In genomic region chr13:46703138-46703537, GRCm38 (mm10) we compare ENCODE assay signal across 9 mouse cellular contexts. TPM values are rescaled to one million over a fixed set of nuclear protein-coding genes. Genes with fewer than 3 reads are reported as not detected.
DNase-seq lines count a peak whose midpoint lies in the region; ATAC-seq lines count a peak whose summit lies in the region.
"Had no signal": no experiment of that assay in that cellular context is flagged by ENCODE, and none has a peak within 500 bp of the region (broad histone marks: within the 10 kb centered on the region; RNA-seq: fewer than 3 reads in every experiment).

No protein-coding gene starts in this region.

- 85% methylated on average over 5 of the region's 5 CpGs for WGBS in heart, embryonic 11.5 days (ENCODE audit: insufficient replicate concordance)

- no peaks in the 10 kb centered on the region for H3K27me3 ChIP-seq in heart, embryonic 11.5 days (ENCODE audit: control insufficient read depth, insufficient read depth, low read length)

- no peak overlapping the region for H3K4me2 ChIP-seq in heart, embryonic 11.5 days

- intact Hi-C loops in heart, postnatal 25 days (cut with DNase I), result no loop called here

- DNase-seq in embryo, embryonic 11 days, result peak; percentile 15
- DNase-seq in embryo, embryonic 9.5 days (ENCODE audit: extremely low spot score), result no peak
- peak; percentile 26 for DNase-seq in retina, postnatal 1 day
- no peak for DNase-seq in retina, embryonic 14.5 days (ENCODE audit: low spot score)
- peak; percentile 21 to 60 for DNase-seq in kidney, postnatal 36 days
- DNase-seq in thymus, postnatal 4 days, result peak; percentile 50
- no peak for DNase-seq in heart, postnatal 25 days (ENCODE audit: low spot score)
- DNase-seq: gastrocnemius, postnatal 36 days had no signal

- no peak overlapping the region for H3K4me3 ChIP-seq in heart, embryonic 11.5 days (ENCODE audit: low read depth, low read length)

- no peak overlapping the region for H3K9ac ChIP-seq in heart, embryonic 11.5 days (ENCODE audit: low read depth, low read length)

- peaks cover 3% of the 10 kb centered on the region; the same call in 1 of the 2 replicates for H3K36me3 ChIP-seq in heart, embryonic 11.5 days (ENCODE audit: control insufficient read depth, insufficient read depth, low read length)

- no peak overlapping the region for H3K27ac ChIP-seq in heart, embryonic 11.5 days (ENCODE audit: low read depth, low read length)

- no peaks in the 10 kb centered on the region for H3K9me3 ChIP-seq in heart, embryonic 11.5 days (replicated peaks; ENCODE audit: control insufficient read depth, low read length)

- no peaks in the 10 kb centered on the region for H3K4me1 ChIP-seq in heart, embryonic 11.5 days (ENCODE audit: control insufficient read depth, insufficient read depth, low read length)

- no peak for ATAC-seq in heart, embryonic 11.5 days (replicated peaks; ENCODE audit: insufficient number of reproducible peaks, low FRiP score, low TSS enrichment)

RNA-seq across cellular contexts. Expression of gene Nup153, which starts 24.6 kb away (rescaled TPM):
- total RNA-seq in heart, postnatal 25 days (2021), result 10 to 100 TPM; 29.4 to 39.3 TPM
- polyA plus RNA-seq in heart, embryonic 11.5 days (2014; fragmentation: Nextera tagmentation; extraction: Ambion mirVana), result 21.9 and 24.5 TPM in 2 replicates

RNA-seq across cellular contexts. Expression of gene Fam8a1, which starts 33.8 kb away (rescaled TPM):
- 10 to 100 TPM; 31.0 to 37.0 TPM for total RNA-seq in heart, postnatal 25 days (2021)
- 8.1 and 9.3 TPM in 2 replicates for polyA plus RNA-seq in heart, embryonic 11.5 days (2014; fragmentation: Nextera tagmentation; extraction: Ambion mirVana)

Comparison
In these comparisons a context has a peak if more than half of its experiments do, and no peak if none do; other contexts are left out.
1. DNase-seq: peak in embryo, embryonic 11 days (single experiment), retina, postnatal 1 day (single experiment), kidney, postnatal 36 days (2 of 2) and thymus, postnatal 4 days (single experiment); none in embryo, embryonic 9.5 days (single experiment), retina, embryonic 14.5 days (single experiment) and heart, postnatal 25 days (single experiment).